Mouse (Mus musculus) liver, postnatal 0 days (tissue): Measurements from ENCODE around the gene Otop1. TPM values are rescaled to one million over a fixed set of nuclear protein-coding genes. Genes with fewer than 3 reads are reported as not detected.

Experiments
- ATAC-seq: fragments of 200-750 bp; cut with Nextera tagmentation; 2 replicates; pipeline ENCODE4 v1.8.0; 2017; ENCODE audit warnings: mild to moderate bottlenecking, moderate library complexity
- DNase-seq: peaks from one replicate; pipeline ENCODE4 v3.0.0-alpha.2; 2016
- H3K27ac ChIP-seq: fragments of 300-500 bp; sonication (generic); 2 replicates; pipeline ENCODE4 v1.5.1; 2014; ENCODE audit warnings: antibody characterized with exemption, moderate library complexity, mild to moderate bottlenecking, low read depth
- H3K27me3 ChIP-seq: fragments of 300-500 bp; sonication (generic); 2 replicates; pipeline ENCODE4 v1.6.1; 2014; ENCODE audit warnings: low read length, control low read depth, mixed read lengths; ENCODE audit not compliant: insufficient read depth
- H3K36me3 ChIP-seq: fragments of 300-500 bp; sonication (generic); replicated peaks from 2 replicates; pipeline ENCODE4 v1.6.1; 2014; ENCODE audit warnings: mild to moderate bottlenecking, control low read depth, low read length, moderate library complexity, mixed read lengths; ENCODE audit not compliant: insufficient read depth
- H3K4me1 ChIP-seq: fragments of 300-500 bp; sonication (generic); 2 replicates; pipeline ENCODE4 v1.6.1; 2014; ENCODE audit warnings: antibody characterized with exemption, mild to moderate bottlenecking, control low read depth; ENCODE audit not compliant: insufficient read depth
- H3K4me2 ChIP-seq: fragments of 300-500 bp; sonication (generic); 2 replicates; pipeline ENCODE4 v1.6.1; 2014; ENCODE audit warnings: low read depth, mild to moderate bottlenecking, low read length, moderate library complexity, mixed read lengths
- H3K4me3 ChIP-seq: fragments of 300-500 bp; sonication (generic); 2 replicates; pipeline ENCODE4 v1.5.1; 2014; ENCODE audit warnings: low read depth, low read length
- H3K9ac ChIP-seq: fragments of 300-500 bp; sonication (generic); replicated peaks from 2 replicates; pipeline ENCODE4 v1.6.1; 2014; ENCODE audit warnings: mild to moderate bottlenecking, moderate library complexity
- H3K9me3 ChIP-seq: fragments of 300-500 bp; sonication (generic); 2 replicates; pipeline ENCODE4 v1.6.1; 2016; ENCODE audit warnings: mild to moderate bottlenecking, control low read depth, low read length, mixed read lengths
- CTCF ChIP-seq: sonication (generic); IDR thresholded peaks from 2 replicates; pipeline ENCODE4 v1.5.1; 2016; ENCODE audit warnings: antibody characterized with exemption, low read depth
- EP300 ChIP-seq: IDR thresholded peaks from 2 replicates; pipeline ENCODE4 v1.6.1; 2016; ENCODE audit warnings: antibody characterized with exemption, low read depth, mild to moderate bottlenecking
- WGBS: fragments of 180-500 bp; shearing (Covaris S2); extraction: QIAGEN DNeasy Blood & Tissue Kit; methylation state at CpG from one replicate; pipeline ENCODE4 v1.1.7; 2014; ENCODE audit not compliant: insufficient replicate concordance; 5-methylcytosine and 5-hydroxymethylcytosine counted together
- polyA plus RNA-seq: library from polyadenylated mRNA; unstranded; fragments of >200 nt; fragmentation: Nextera tagmentation; extraction: Ambion mirVana; gene quantifications from 2 replicates; pipeline ENCODE4 v1.2.1, GENCODE M21; 2015

Otop1 gene
- polyA plus RNA-seq, 1 experiment from 2014 or later, result not detected

DNA sequence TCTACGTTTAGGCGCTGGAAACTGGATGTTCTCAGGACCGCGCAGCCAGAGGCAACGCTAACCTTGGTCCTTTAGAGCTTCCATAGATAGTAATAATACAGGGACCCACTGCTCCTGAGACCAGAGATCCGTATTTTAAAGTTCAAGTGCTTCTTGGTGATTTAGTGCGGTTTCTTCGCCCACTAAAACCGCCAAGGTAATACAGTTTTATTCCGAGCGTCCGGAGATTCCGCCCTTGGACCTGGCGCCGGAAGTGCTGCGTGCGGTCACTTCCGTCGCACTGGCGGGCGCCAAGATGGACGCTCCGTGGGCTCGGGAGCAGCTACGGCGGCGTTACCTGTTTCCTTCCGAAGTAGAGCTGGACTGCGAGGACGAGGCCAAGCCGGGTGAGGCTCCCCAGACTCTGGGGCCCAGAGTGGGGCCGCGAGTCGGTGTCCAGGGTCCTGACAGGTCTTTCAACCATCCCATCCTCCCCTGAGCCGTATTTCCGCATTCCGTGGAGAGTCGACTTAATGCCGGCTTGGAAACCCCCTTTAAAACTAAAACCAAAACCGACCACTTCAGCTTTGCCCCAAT, 15.6 kb upstream of the Otop1 start, which contains the start of gene Tmem128:
Gene Tmem128 (plus strand): TSS at position 79 of the 576 bp plus-strand sequence.
- peak; percentile 76 for DNase-seq
- WGBS, result under 1% methylated on average over 40 of the region's 40 CpGs

DNA sequence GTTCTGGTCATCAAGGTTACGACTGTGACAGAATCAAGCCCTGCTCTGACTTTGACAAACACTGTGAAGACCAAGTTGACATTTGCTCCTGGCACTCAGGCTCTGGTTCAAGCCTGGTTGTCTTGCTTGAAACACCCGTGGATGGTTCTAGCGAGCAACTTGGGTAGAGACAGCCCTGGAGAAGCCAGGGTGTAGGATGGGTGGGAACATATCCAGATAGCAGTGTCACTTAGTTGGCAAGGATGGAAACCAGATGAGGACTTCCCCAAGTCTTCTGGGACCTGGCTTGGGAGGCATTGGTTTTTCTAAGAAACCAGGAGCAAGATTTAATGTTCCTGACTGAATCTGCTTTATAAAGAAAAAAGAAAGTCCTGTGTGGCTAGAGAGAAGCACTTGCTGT, 4.8 kb upstream of the Otop1 start:
- H3K27me3 ChIP-seq, result peaks cover 13% of the 10 kb centered on the region
- no peak overlapping the region for H3K4me2 ChIP-seq
- TF ChIP-seq CTCF, result no peak
- TF ChIP-seq EP300, result no peak
- ATAC-seq, result no peak
- H3K4me3 ChIP-seq, result no peak overlapping the region
- H3K9ac ChIP-seq, result no peak overlapping the region
- no peaks in the 10 kb centered on the region for H3K4me1 ChIP-seq
- H3K27ac ChIP-seq, result no peak overlapping the region
- WGBS, result 81% methylated on average over 3 of the region's 3 CpGs
- no peaks in the 10 kb centered on the region for H3K9me3 ChIP-seq
- peaks cover 38% of the 10 kb centered on the region for H3K36me3 ChIP-seq
- no peak for DNase-seq

More for the DNA sequence above, 15.6 kb upstream of the Otop1 start, which contains the start of gene Tmem128:
- Histone ChIP-seq H3K36me3 (peaks cover 22% of the 10 kb centered on the region), H3K9ac (peak within 1 kb of the TSS; percentile 76), H3K4me2 (peak within 1 kb of the TSS; percentile 85), H3K9me3 (no peaks in the 10 kb centered on the region), H3K27me3 (no peaks in the 10 kb centered on the region), H3K4me3 (peak within 1 kb of the TSS; percentile 74), H3K27ac (peak within 1 kb of the TSS; percentile 85), H3K4me1 (peaks cover 7% of the 10 kb centered on the region)
- peak; percentile 84 for ATAC-seq
- TF ChIP-seq CTCF (no peak), EP300 (peak; percentile 30; the same call in 1 of the 2 replicates)

DNA sequence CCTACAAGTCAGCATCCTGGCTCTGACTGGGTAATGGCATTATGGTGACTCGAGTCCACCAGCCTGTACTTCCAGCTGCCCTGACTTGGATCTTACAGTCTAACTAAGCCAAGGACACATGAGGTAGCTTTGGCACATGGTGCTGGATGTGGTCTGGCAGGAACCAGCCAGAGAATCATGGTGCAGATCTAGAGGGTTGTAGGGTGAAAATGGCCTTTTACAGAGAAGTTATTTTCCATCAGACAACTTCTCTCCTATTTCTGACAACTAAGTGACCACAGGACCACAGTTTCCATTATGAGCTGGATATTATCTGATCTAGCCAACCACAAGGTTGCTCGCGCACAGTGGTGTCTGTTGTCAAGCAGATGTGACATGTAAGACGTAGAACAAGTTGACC, 1.9 kb upstream of the Otop1 start:
- H3K4me2 ChIP-seq, result no peak overlapping the region
- peaks cover 38% of the 10 kb centered on the region for H3K27me3 ChIP-seq
- no peaks in the 10 kb centered on the region for H3K9me3 ChIP-seq
- no peak for TF ChIP-seq EP300
- TF ChIP-seq CTCF, result no peak
- ATAC-seq (no peak), DNase-seq (no peak)
- H3K27ac ChIP-seq, result no peak overlapping the region
- no peaks in the 10 kb centered on the region for H3K4me1 ChIP-seq
- H3K4me3 ChIP-seq, result no peak overlapping the region
- peaks cover 16% of the 10 kb centered on the region; the same call in 1 of the 2 replicates for H3K36me3 ChIP-seq
- WGBS, result 51% methylated on average over 4 of the region's 4 CpGs
- no peak overlapping the region for H3K9ac ChIP-seq

DNA sequence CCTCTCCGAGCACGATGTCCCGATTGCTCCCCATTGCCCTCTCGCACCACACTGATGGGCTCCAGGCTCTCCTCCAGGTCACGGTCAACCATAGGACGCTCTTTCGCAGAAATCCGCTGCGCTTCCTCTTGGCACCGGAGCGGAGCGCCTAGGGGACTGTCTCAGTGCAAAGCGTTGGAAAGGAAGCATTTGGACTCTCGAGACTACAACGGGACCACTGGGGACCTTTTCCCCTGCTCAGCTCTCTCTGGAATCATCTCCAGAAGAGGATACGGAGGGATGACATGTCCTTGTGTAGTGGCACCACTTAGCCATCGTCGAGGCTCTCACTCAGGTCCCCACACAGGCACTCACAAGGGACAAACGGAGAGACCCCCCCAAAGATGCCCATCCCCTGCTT, 679 bp downstream of the Otop1 start:
- H3K27ac ChIP-seq, result no peak overlapping the region

DNA sequence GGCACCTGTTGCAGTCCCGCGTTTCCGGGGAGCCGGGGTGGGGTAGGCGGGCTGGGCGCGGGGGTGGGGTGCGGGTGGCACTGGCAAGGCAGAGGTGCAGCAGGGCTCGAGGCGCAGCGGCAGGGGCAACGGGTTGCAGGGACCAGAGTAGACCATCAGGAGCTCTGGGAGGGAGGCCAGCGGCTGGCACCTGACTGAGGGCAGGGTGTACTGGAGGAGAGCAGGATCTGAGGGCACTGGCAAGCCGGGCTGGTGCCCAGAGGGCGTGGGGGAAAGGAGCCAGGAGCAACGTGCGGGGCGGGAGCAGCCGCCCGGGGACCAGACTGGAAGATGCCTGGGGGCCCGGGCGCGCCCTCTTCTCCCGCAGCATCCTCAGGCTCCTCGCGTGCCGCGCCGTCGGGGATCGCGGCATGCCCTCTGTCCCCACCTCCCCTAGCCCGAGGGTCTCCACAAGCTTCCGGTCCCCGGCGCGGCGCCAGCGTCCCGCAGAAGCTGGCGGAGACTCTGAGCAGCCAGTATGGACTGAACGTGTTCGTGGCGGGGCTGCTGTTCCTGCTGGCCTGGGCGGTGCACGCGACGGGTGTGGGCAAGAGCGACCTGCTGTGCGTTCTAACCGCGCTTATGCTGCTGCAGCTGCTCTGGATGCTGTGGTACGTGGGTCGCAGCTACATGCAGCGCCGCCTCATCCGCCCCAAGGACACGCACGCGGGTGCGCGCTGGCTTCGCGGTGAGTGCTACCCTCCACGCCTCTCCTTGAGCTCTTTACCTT, 1.5 kb downstream of the Otop1 start:
- no peak overlapping the region for H3K4me2 ChIP-seq
- H3K36me3 ChIP-seq, result no peaks in the 10 kb centered on the region
- H3K27ac ChIP-seq, result no peak overlapping the region
- no peak for DNase-seq
- no peaks in the 10 kb centered on the region for H3K9me3 ChIP-seq
- no peak overlapping the region for H3K9ac ChIP-seq
- no peak for TF ChIP-seq EP300
- no peak for TF ChIP-seq CTCF
- no peak for ATAC-seq
- no peak overlapping the region for H3K4me3 ChIP-seq
- H3K4me1 ChIP-seq, result no peaks in the 10 kb centered on the region
- H3K27me3 ChIP-seq, result peaks cover 45% of the 10 kb centered on the region
- 5% methylated on average over 45 of the region's 65 CpGs for WGBS

More for the DNA sequence above, 679 bp downstream of the Otop1 start:
- peaks cover 4% of the 10 kb centered on the region; the same call in 1 of the 2 replicates for H3K36me3 ChIP-seq
- DNase-seq (no peak), ATAC-seq (no peak)
- no peak overlapping the region for H3K4me3 ChIP-seq
- no peak overlapping the region for H3K4me2 ChIP-seq
- no peaks in the 10 kb centered on the region for H3K9me3 ChIP-seq
- H3K27me3 ChIP-seq, result peaks cover 45% of the 10 kb centered on the region
- 3% methylated on average over 19 of the region's 19 CpGs for WGBS
- no peaks in the 10 kb centered on the region for H3K4me1 ChIP-seq
- no peak for TF ChIP-seq EP300
- TF ChIP-seq CTCF, result no peak
- no peak overlapping the region for H3K9ac ChIP-seq

DNA sequence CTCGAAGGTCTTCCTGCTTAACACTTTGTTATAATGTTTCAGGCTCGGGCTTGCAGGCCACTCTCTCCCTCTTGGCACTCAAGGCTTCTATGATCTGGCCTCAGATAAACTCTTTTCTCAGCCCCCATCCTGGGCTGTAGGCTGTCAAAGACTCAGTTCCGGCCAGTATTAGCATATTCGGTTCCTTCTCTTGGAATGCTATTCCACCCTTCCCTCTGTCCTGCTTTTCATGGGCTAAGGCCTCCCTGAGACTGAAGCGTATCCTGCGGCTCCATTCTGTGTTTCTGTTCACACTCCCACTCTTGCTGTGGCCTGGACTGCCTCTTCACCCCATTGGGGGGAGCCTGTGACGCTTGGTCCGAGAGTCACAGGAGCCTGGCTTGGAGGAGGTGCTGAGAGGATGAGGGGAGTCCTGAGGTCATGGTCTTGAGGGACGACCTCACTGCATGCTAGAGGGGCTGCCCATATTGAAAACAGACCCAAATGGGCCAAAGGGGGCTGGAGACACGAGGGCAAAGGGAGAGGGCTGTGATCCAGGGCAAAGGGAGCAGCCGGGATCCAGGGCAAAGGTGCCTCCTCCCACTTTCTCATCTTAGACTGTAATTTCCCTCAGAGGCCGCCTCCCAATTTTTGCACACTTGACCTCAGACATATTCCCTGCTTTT, 2.3 kb downstream of the Otop1 start:
- Histone ChIP-seq H3K9ac (no peak overlapping the region), H3K27ac (no peak overlapping the region), H3K4me2 (no peak overlapping the region), H3K36me3 (no peaks in the 10 kb centered on the region), H3K4me1 (no peaks in the 10 kb centered on the region), H3K4me3 (no peak overlapping the region), H3K27me3 (peaks cover 45% of the 10 kb centered on the region), H3K9me3 (no peaks in the 10 kb centered on the region)
- WGBS, result 22% methylated on average over 12 of the region's 12 CpGs
- ATAC-seq (no peak), DNase-seq (no peak)
- TF ChIP-seq CTCF (no peak), EP300 (no peak)
